Mouse (Mus musculus) liver, adult 2 months (tissue): ENCODE data around the gene Skint9.

Source experiments
- CTCF ChIP-seq: fragments of 200-500 bp; IDR thresholded peaks from 2 replicates; pipeline ENCODE4 v1.5.1; 2011; ENCODE audit warnings: low read depth, low read length, control low read depth
- POLR2A ChIP-seq: fragments of 200-500 bp; IDR thresholded peaks from 2 replicates; pipeline ENCODE4 v1.6.1; 2011; ENCODE audit warnings: low read length, control low read depth; ENCODE audit not compliant: insufficient read depth; ENCODE audit errors: extremely low read depth

GRCm38 (mm10) chr4:112432685-112433084 is 1.1 kb downstream of the Skint9 start:
- TF ChIP-seq CTCF (no peak), POLR2A (no peak)
